Mouse (Mus musculus): Measurements from ENCODE around the gene Derl2. TPM values are rescaled to one million over a fixed set of nuclear protein-coding genes. Genes with fewer than 3 reads are reported as not detected.

Gene Derl2
- polyA plus RNA-seq, 1 experiment from 2014 or later, result 35.5 TPM

DNA sequence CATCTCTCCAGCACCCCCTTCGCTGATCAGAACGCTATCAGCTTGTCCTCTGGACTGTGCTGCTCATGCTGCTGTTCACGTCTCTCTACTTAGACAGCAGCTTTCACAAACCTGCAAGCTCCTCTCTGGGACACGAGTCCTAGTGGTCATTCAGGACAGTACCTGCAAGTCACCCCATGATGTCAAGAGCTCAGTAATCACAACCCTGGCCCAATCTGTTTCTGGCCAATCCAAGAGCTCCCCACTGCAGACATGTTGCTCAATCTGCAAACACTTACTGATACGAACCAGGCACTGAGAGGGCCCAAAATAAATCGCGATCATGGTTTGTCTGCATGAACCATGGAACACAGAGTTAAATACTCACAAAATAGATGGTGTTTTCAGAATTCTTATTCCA, 6.9 kb downstream of the Derl2 start:
- H3K9ac ChIP-seq (replicated peaks), result no peak overlapping the region
- no peak overlapping the region for H3K4me2 ChIP-seq (replicated peaks)
- H3K4me1 ChIP-seq, result peaks cover 19% of the 10 kb centered on the region
- H3K4me3 ChIP-seq, result no peak overlapping the region
- no peak for ATAC-seq (replicated peaks)
- peaks cover 44% of the 10 kb centered on the region for H3K36me3 ChIP-seq
- H3K9me3 ChIP-seq, result no peaks in the 10 kb centered on the region
- H3K27me3 ChIP-seq, result no peaks in the 10 kb centered on the region
- no peak overlapping the region for H3K27ac ChIP-seq (replicated peaks)
- WGBS, result 96% methylated on average over 7 of the region's 7 CpGs

DNA sequence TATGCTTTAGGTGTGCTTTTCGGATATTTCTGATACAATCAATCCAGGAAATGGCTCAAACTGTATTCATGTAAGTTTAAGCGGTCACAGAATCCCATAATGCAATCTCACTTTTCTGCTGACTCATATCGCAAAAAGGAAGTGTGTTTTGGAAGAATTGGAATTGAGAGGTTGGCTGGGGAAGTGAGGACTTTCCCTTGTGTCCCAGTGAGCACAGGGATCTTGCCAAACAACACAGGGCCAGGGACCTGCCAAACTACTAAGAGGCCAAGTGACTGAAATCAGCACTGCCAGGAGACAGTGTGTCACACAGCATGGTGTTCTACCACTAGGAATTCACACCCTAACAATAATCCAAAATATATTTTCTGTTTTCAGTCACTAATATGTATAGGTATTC, 11.3 kb downstream of the Derl2 start:
- Histone ChIP-seq H3K4me2 (replicated peaks) (no peak overlapping the region), H3K9ac (replicated peaks) (no peak overlapping the region), H3K4me1 (peaks cover 8% of the 10 kb centered on the region), H3K27ac (replicated peaks) (no peak overlapping the region), H3K4me3 (no peak overlapping the region), H3K9me3 (no peaks in the 10 kb centered on the region), H3K27me3 (no peaks in the 10 kb centered on the region), H3K36me3 (peaks cover 49% of the 10 kb centered on the region)
- 96% methylated on average over 3 of the region's 3 CpGs for WGBS
- ATAC-seq (replicated peaks), result no peak

DNA sequence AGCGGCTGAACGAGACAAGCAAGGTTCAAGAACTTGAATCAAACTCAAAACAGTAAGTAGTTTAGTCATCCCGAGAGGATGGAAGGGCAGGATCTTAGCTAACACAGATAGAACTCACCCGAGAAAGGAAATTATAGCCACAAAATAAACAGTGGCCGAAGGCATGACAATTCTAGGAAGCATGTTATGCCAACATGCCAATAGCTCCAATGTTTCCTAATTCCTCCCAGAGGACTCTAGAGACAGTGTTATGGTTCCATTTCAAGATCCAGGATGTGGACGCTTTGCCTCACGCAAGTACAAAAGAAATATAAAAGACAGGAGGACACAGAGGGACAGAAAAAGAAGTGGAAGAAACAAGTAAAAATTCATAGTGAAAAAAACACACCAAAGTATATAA, 11.8 kb downstream of the Derl2 start:
- 93% methylated on average over 7 of the region's 7 CpGs for WGBS

DNA sequence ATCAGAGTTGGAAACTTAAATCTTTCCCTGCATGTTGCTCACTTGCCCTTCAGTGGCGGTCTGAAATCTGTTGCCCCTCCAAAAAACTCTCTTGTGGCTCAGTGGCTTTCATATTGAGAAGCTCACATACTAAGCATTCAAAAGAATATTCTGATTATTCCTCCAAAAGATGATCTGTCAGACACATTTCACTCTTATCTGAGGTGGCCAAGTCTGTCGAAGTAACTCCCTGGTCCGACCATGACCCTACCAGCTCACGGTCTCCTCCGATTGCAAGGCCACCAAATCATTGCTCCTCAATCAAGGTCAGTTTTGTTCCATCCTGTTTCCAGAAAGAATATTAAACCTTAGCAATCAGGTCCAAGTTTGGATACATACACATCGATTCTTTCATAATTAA, 12.6 kb downstream of the Derl2 start:
- WGBS, result 96% methylated on average over 6 of the region's 6 CpGs
- no peak for ATAC-seq (replicated peaks)

More for the DNA sequence above, 11.8 kb downstream of the Derl2 start:
- Histone ChIP-seq H3K4me1 (peaks cover 13% of the 10 kb centered on the region), H3K9ac (replicated peaks) (no peak overlapping the region), H3K4me3 (no peak overlapping the region), H3K4me2 (replicated peaks) (no peak overlapping the region), H3K36me3 (peaks cover 47% of the 10 kb centered on the region), H3K27me3 (no peaks in the 10 kb centered on the region), H3K27ac (replicated peaks) (no peak overlapping the region), H3K9me3 (no peaks in the 10 kb centered on the region)
- ATAC-seq (replicated peaks), result no peak

DNA sequence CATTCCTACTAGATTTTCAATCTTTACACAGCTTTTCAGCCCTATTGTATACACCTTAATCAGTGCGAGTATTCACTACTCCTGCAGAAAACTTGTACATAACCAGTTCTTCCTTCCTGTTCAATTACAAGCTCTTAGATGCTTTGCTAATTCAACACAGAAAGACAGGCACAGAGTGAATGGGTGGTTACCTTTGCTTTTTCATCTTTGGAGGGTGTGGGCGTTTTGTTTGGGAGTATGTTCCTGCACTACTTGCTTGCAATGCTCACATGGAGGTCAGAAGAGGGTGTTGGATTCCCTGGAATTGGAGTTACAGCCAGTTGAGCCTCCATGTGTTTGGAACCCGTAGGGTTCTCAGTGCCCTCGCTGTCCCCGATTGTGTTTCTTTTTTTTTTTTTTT, 14.6 kb downstream of the Derl2 start:
- no peak for ATAC-seq (replicated peaks)
- H3K27me3 ChIP-seq, result no peaks in the 10 kb centered on the region
- peaks cover 21% of the 10 kb centered on the region for H3K4me1 ChIP-seq
- H3K4me3 ChIP-seq, result peak overlapping the region; percentile 99
- peaks cover 25% of the 10 kb centered on the region for H3K36me3 ChIP-seq
- peak overlapping the region; percentile 45 for H3K4me2 ChIP-seq (replicated peaks)
- no peaks in the 10 kb centered on the region for H3K9me3 ChIP-seq
- H3K27ac ChIP-seq (replicated peaks), result peak overlapping the region; percentile 57
- 56% methylated on average over 5 of the region's 5 CpGs for WGBS
- H3K9ac ChIP-seq (replicated peaks), result peak overlapping the region; percentile 32; the same call in 1 of the 2 replicates

More for the DNA sequence above, 12.6 kb downstream of the Derl2 start:
- H3K4me3 ChIP-seq, result no peak overlapping the region
- no peaks in the 10 kb centered on the region for H3K27me3 ChIP-seq
- no peaks in the 10 kb centered on the region for H3K9me3 ChIP-seq
- no peak overlapping the region for H3K27ac ChIP-seq (replicated peaks)
- H3K4me1 ChIP-seq, result peaks cover 21% of the 10 kb centered on the region
- no peak overlapping the region for H3K4me2 ChIP-seq (replicated peaks)
- H3K36me3 ChIP-seq, result peaks cover 39% of the 10 kb centered on the region
- no peak overlapping the region for H3K9ac ChIP-seq (replicated peaks)

DNA sequence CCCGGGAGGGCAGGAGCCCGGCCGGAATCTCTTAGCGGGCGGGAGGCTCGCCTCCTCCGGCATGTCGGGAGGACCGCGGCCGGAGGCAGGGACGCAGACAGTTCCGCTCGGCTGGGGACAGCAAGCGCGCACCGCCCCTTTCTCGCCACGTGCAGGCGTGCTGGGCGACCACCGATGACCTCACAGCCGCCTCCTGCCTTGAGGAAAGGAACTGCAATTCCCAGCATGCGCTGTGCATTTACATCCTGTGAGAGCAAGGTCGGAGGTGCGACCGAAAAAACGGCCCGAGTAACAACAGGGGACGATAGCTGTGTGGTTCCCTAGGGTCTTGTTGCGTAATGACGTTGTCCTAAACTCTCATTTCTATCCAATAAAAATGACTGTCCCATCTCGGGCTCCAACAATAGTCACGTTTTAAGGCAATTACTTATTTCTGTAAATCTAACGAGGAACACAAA, 15.3 kb downstream of the Derl2 start, which contains the start of gene Dhx33:
Gene Dhx33, minus strand, starts transcription at position 122 of the 458 bp plus-strand sequence.
- 1% methylated on average over 35 of the region's 35 CpGs for WGBS
- H3K27ac ChIP-seq (replicated peaks), result peak within 1 kb of the TSS; percentile 79
- H3K9me3 ChIP-seq, result no peaks in the 10 kb centered on the region
- peak within 1 kb of the TSS; percentile 78 for H3K4me2 ChIP-seq (replicated peaks)
- H3K4me3 ChIP-seq, result peak within 1 kb of the TSS; percentile 99
- peak; percentile 98 for ATAC-seq (replicated peaks)
- no peaks in the 10 kb centered on the region for H3K27me3 ChIP-seq
- H3K9ac ChIP-seq (replicated peaks), result peak within 1 kb of the TSS; percentile 67
- peaks cover 21% of the 10 kb centered on the region for H3K4me1 ChIP-seq
- H3K36me3 ChIP-seq, result peaks cover 24% of the 10 kb centered on the region

DNA sequence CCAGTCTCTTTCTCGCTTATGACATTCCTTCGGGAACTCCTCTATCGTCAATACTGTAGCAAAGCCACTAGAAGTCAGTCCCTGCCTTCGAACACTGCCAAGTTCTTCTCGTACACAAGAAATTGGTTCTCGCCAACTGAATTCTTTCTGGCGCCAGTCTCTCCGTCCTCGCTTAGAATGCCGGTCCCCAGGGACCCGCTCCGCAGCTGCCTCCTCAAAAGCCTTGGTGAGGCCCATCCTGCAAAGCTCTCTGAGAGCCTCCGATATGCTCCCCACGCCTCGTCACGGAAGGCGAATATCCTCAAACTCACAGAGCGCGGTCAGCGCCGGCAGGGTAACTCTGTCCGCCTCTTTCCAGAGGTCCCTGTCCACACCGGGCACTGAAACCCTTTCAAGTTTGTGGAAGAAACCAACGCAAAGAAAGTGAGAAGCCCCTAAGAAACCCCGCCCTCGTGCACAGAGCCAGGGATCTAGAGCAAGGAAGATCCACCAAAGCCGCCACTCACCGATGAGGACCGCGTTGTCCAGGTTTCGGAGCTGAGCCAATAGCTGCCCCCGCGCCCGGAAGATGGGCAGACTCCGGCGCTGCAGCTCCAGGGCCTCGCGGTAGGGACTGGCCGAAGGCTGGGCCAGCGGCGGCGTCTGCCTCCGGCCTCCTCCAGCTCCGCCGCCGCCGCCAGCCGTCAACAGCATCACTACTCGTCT, 15.9 kb downstream of the Derl2 start:
- peak; percentile 82; the same call in 1 of the 2 replicates for ATAC-seq (replicated peaks)
- peak overlapping the region; percentile 79 for H3K27ac ChIP-seq (replicated peaks)
- peaks cover 26% of the 10 kb centered on the region for H3K36me3 ChIP-seq
- H3K4me3 ChIP-seq, result peak overlapping the region; percentile 99
- WGBS, result under 1% methylated on average over 49 of the region's 49 CpGs
- peak overlapping the region; percentile 67 for H3K9ac ChIP-seq (replicated peaks)
- peaks cover 21% of the 10 kb centered on the region for H3K4me1 ChIP-seq
- H3K4me2 ChIP-seq (replicated peaks), result peak overlapping the region; percentile 78
- no peaks in the 10 kb centered on the region for H3K27me3 ChIP-seq
- H3K9me3 ChIP-seq, result no peaks in the 10 kb centered on the region

DNA sequence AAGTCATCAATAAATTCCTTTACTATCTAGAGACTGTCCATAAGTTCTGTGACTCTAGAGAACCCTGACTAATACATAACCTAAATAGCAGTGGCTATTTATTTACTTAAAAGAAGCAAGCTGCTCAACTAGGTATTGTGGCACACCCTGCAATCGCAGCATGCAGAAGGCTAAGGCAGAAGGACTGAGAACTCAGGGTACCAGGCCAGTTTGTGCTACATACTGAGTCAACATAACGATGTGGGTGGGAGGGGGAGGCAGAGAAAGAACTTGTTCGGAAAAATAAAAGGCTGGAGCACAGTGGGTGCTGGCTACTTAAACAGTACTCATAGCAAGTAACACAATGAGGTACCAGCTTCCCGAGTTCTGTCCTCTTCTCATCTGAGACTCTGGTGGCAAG, 18.5 kb downstream of the Derl2 start:
- Histone ChIP-seq H3K9me3 (no peaks in the 10 kb centered on the region), H3K27ac (replicated peaks) (no peak overlapping the region), H3K4me3 (no peak overlapping the region), H3K4me1 (peaks cover 21% of the 10 kb centered on the region), H3K9ac (replicated peaks) (no peak overlapping the region), H3K4me2 (replicated peaks) (no peak overlapping the region), H3K36me3 (peaks cover 38% of the 10 kb centered on the region), H3K27me3 (no peaks in the 10 kb centered on the region)
- no peak for ATAC-seq (replicated peaks)
- WGBS, result 74% methylated on average over 4 of the region's 4 CpGs

DNA sequence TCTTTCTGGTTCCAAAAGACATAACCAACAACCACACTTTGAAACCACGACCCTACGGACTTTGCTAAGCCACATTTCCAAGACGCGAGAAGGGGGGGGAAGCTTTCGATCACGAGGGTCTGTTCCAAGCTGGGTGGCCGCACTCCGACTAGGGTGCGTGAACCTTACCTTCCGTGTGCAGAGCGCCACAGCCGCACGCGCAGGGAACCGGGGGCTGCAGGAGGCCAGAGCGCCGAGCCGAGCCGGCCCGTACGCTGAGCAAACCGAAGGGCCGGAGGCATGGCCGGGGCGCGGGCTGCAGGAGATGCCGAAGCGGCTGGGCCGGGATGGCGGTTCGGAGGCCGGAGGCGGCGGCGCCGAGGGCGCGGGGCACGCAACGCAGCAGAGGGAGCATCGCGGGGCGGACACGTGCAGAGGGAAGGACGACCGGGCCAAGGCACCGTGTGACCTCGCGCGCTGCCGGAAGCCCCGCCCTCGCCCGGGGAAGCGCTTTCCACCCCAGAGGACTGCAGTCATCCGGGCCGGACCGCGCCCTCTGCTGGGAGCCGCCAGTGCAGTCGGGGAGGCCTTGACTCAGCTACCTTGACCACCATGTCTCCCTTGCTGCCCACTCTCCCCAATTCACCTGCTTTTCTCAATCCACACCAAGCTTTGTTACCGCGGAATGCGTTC, 36.9 kb downstream of the Derl2 start, which contains the start of gene C1qbp:
Gene C1qbp, minus strand, starts transcription at position 470 of the 672 bp plus-strand sequence.
- under 1% methylated on average over 63 of the region's 64 CpGs for WGBS
- H3K4me3 ChIP-seq, result peak within 1 kb of the TSS; percentile 100
- peak; percentile 97 for ATAC-seq (replicated peaks)

DNA sequence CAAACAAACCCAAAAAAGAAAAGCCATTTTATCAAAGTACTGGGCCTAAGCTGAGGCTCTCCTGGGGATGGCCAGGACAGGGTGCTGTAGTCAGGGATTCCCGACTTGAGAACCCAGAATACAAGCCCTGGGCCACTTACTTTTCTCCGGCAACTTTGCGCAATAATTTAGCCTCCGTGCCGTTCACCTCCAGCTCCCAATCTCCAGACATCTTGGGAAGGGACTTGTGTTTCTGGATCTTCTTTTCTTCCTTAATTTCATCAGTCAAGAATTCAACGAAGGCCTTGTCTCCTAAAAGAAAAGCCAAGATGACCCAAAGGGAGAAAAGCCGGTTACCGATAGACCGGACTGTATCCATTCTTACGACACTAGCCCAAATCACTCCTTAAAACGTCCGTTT, 37.6 kb downstream of the Derl2 start:
- H3K27me3 ChIP-seq, result no peaks in the 10 kb centered on the region
- H3K9ac ChIP-seq (replicated peaks), result peak overlapping the region; percentile 94
- H3K4me1 ChIP-seq, result peaks cover 15% of the 10 kb centered on the region
- WGBS, result 9% methylated on average over 12 of the region's 12 CpGs
- no peak for ATAC-seq (replicated peaks)
- no peak overlapping the region for H3K27ac ChIP-seq (replicated peaks)
- peak overlapping the region; percentile 100 for H3K4me3 ChIP-seq
- H3K4me2 ChIP-seq (replicated peaks), result peak overlapping the region; percentile 65
- H3K9me3 ChIP-seq, result no peaks in the 10 kb centered on the region
- H3K36me3 ChIP-seq, result peaks cover 57% of the 10 kb centered on the region

More for the DNA sequence above, 36.9 kb downstream of the Derl2 start, which contains the start of gene C1qbp:
- Histone ChIP-seq H3K27me3 (no peaks in the 10 kb centered on the region), H3K4me2 (replicated peaks) (peak within 1 kb of the TSS; percentile 65), H3K4me1 (peaks cover 15% of the 10 kb centered on the region), H3K9ac (replicated peaks) (peak within 1 kb of the TSS; percentile 94), H3K27ac (replicated peaks) (0 out of 2 replicates have a peak within 1 kb of the TSS, but pooled peaks have one; percentile 32), H3K36me3 (peaks cover 57% of the 10 kb centered on the region), H3K9me3 (no peaks in the 10 kb centered on the region)

DNA sequence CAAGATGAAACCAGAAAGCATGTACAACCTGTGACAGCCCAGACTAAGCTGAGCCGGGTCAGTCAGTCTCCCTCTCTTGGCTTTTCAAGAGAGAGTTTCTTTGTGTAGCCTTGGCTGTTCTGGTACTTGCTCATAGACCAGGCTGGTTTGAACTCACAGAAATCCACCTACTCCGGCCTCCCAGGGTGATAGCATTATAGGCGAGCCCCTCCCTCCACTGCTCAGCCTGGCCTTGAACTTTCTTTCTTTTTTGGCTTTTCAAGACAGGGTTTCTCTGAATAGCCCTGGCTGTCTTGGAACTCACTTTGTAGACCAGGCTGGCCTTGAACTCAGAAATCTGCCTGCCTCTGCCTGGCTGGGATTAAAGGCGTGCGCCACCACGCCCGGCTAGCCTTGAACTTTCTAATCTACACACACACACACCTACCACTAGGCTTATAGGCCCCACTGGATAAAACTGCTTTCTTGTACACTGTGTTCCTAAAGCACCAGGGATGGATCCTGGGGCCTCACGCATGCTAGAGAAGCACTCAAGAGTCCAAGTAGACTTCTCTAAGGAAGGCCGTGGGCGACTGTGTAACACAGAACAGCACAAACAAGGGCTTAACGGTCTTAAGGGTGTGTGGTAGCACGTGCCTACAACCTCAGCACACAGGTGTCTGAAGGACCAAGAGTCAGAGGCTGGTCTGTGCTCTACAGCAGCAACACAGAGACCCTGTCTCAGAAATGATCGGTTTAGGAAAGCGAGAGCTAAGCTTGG, 38.7 kb downstream of the Derl2 start:
- no peak overlapping the region for H3K4me3 ChIP-seq
- no peak overlapping the region for H3K4me2 ChIP-seq (replicated peaks)
- no peak overlapping the region for H3K27ac ChIP-seq (replicated peaks)
- 94% methylated on average over 14 of the region's 14 CpGs for WGBS
- no peaks in the 10 kb centered on the region for H3K27me3 ChIP-seq
- no peak for ATAC-seq (replicated peaks)
- no peak overlapping the region for H3K9ac ChIP-seq (replicated peaks)
- peaks cover 15% of the 10 kb centered on the region for H3K4me1 ChIP-seq
- H3K9me3 ChIP-seq, result no peaks in the 10 kb centered on the region
- peaks cover 56% of the 10 kb centered on the region for H3K36me3 ChIP-seq

DNA sequence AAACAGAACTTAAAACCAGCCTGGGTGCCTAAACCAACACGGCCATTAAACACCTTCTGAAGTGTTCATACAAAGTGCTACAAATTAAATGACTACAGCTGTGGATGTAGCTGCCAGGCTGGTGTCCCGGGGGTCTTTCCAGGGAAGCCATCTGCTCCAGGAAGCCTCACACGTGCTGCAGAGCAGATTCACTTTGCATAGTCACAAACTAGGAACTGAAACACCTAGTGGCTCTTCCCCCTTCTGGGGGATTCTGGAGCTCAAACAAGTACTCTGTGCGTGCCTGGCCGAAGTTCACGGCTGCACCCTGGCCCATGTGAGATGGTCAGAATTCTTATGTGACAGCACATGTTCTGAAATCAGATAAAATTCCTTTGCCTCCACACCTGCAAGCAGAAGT, 39.4 kb downstream of the Derl2 start:
- WGBS, result 89% methylated on average over 6 of the region's 6 CpGs
- H3K36me3 ChIP-seq, result peaks cover 57% of the 10 kb centered on the region
- H3K4me3 ChIP-seq, result no peak overlapping the region
- peaks cover 15% of the 10 kb centered on the region for H3K4me1 ChIP-seq
- no peaks in the 10 kb centered on the region for H3K27me3 ChIP-seq
- H3K9ac ChIP-seq (replicated peaks), result no peak overlapping the region
- no peak for ATAC-seq (replicated peaks)
- H3K4me2 ChIP-seq (replicated peaks), result no peak overlapping the region
- H3K27ac ChIP-seq (replicated peaks), result no peak overlapping the region
- H3K9me3 ChIP-seq, result no peaks in the 10 kb centered on the region
